Mouse (Mus musculus) liver (tissue): ENCODE measurements around the gene Scml4.

Experiments
- DNase-seq: peaks from one replicate; pipeline ENCODE4 v3.0.0-alpha.2; 2020; ENCODE audit warnings: mixed read lengths

Scml4 gene

GRCm38 (mm10) chr10:42903054-42903453 lies 42.9 kb downstream of the Scml4 start:
- no peak for DNase-seq

GRCm38 (mm10) chr10:42908562-42908961 lies 48.4 kb downstream of the Scml4 start:
- no peak for DNase-seq

GRCm38 (mm10) chr10:42910567-42910966 lies 50.4 kb downstream of the Scml4 start:
- DNase-seq = no peak

- no peak for DNase-seq
Observed at GRCm38 (mm10) chr10:42912056-42912455, 51.9 kb downstream of the Scml4 start.

- DNase-seq = no peak
Observed at GRCm38 (mm10) chr10:42913196-42913595, 53.0 kb downstream of the Scml4 start.

GRCm38 (mm10) chr10:42914146-42914545 lies 54.0 kb downstream of the Scml4 start:
- DNase-seq = peak; percentile 32

GRCm38 (mm10) chr10:42917355-42917754 lies 57.2 kb downstream of the Scml4 start:
- no peak for DNase-seq

- DNase-seq = no peak
Observed at GRCm38 (mm10) chr10:42919786-42920185, 59.6 kb downstream of the Scml4 start.

- no peak for DNase-seq
Observed at GRCm38 (mm10) chr10:42925103-42925866, 65.1 kb downstream of the Scml4 start.

GRCm38 (mm10) chr10:42930121-42930650 lies 70.0 kb downstream of the Scml4 start:
- no peak for DNase-seq

GRCm38 (mm10) chr10:42932862-42933480 lies 72.8 kb downstream of the Scml4 start:
- DNase-seq = no peak

GRCm38 (mm10) chr10:42934672-42935071 lies 74.5 kb downstream of the Scml4 start:
- no peak for DNase-seq

- no peak for DNase-seq
Observed at GRCm38 (mm10) chr10:42936205-42936604, 76.0 kb downstream of the Scml4 start.

- DNase-seq = no peak
Observed at GRCm38 (mm10) chr10:42938361-42938760, 78.2 kb downstream of the Scml4 start.

- DNase-seq = no peak
Observed at GRCm38 (mm10) chr10:42939691-42940090, 79.5 kb downstream of the Scml4 start.

- DNase-seq = no peak
Observed at GRCm38 (mm10) chr10:42940193-42941050, 80.3 kb downstream of the Scml4 start.

GRCm38 (mm10) chr10:42941278-42941677 lies 81.1 kb downstream of the Scml4 start:
- DNase-seq = no peak

GRCm38 (mm10) chr10:42941697-42942221 lies 81.6 kb downstream of the Scml4 start:
- peak; percentile 19 for DNase-seq

GRCm38 (mm10) chr10:42942300-42942699 lies 82.1 kb downstream of the Scml4 start:
- DNase-seq = no peak

GRCm38 (mm10) chr10:42945316-42945715 lies 85.1 kb downstream of the Scml4 start:
- DNase-seq = no peak

GRCm38 (mm10) chr10:42947336-42947735 lies 87.2 kb downstream of the Scml4 start:
- no peak for DNase-seq

GRCm38 (mm10) chr10:42950252-42950751 lies 90.1 kb downstream of the Scml4 start:
- peak; percentile 67 for DNase-seq
